Mouse (Mus musculus) G1E (cell line): Measurements from ENCODE around the gene Iqgap2.

Experiments used
- CTCF ChIP-seq: IDR thresholded peaks from 2 replicates; pipeline ENCODE4 v1.5.1; 2012; ENCODE audit warnings: low read depth, low read length, inconsistent platforms, mixed read lengths
- GATA1 ChIP-seq: IDR thresholded peaks from 2 replicates; pipeline ENCODE4 v1.6.1; 2012; ENCODE audit warnings: borderline replicate concordance, low read length, inconsistent platforms, mixed read lengths
- GATA2 ChIP-seq: IDR thresholded peaks from 2 replicates; pipeline ENCODE4 v1.6.1; 2012; ENCODE audit warnings: low read depth, low read length, inconsistent platforms, borderline replicate concordance
- POLR2AphosphoS5 ChIP-seq: IDR thresholded peaks from 2 replicates; pipeline ENCODE4 v1.6.1; 2012; ENCODE audit warnings: low read depth, low read length, inconsistent platforms; ENCODE audit not compliant: insufficient replicate concordance

DNA sequence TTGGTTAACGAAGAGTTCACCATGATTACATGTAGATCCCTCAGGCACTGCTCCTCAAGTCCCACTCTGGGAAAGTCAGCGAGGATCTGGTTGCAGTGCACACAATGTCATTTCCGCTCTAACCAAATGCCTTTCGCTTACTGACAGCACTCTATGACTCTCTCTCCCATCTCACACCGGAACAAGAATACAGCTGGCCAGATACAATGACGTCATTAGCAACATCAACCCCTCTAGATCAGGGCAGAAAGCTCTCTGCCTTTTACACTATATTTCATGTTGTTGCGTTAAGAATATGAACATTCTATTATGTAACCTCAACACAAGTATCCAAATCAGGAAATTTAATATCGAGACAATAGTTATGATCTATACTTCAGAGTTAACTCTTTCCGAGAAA is 32.9 kb downstream of the Iqgap2 start:
- TF ChIP-seq GATA2: no peak
- TF ChIP-seq CTCF: no peak
- TF ChIP-seq GATA1: no peak
- TF ChIP-seq POLR2AphosphoS5: no peak
